Mouse (Mus musculus): ENCODE results near the gene Rab3c.

Gene Rab3c

DNA sequence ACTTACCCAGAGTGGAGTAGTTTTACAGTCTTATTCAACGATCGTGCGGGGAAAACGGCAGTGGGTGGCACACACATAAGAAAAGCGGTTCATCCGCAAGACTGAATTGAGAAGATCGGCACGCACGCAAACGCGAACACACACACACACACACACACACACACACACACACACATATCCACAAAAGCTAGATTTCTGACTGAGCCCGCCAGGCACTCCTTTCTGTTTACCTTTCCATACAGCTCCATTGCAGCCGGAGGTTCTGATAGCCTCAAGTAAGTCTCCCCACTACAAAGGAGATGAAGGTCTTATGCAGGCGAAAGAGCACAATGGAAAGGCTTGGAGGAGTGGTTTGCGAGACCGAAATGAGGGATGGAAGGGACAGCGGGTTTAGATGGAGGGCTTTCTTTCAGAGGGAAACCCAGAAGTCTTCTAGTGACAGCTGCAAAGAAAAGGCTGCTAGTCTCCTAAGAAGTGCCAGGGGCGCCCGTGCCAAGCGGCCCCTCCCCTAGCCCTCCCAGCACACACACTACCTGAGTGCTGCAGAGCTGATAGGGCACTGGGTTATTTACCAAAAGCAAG lies at the start of gene Rab3c:
Rab3c (minus strand) TSS at position 434 of the 582 bp plus-strand sequence.
- DNase-seq = peak in 1 of 2 experiments; percentile 1

DNA sequence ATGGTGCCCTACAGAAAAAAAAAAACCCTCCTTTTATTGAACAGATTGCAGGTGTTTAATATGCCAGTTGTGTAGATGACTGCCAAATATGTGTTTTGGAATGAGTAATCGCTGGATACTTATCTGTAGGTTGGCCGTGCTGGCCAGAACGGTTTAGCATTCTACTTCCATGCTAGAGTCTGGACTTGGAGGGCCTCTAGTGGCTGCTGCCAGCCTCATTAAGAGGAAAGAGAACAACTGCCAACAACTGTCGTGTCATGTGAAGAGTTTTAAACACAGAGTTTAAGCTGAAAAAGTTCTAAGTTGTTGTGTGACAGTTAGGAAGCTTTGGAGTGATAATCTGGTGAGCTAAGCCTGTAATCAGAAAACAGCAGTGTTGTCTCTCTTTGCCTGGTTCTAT lies 38.0 kb upstream of the Rab3c start:
- DNase-seq = peak; percentile 1 to 8

DNA sequence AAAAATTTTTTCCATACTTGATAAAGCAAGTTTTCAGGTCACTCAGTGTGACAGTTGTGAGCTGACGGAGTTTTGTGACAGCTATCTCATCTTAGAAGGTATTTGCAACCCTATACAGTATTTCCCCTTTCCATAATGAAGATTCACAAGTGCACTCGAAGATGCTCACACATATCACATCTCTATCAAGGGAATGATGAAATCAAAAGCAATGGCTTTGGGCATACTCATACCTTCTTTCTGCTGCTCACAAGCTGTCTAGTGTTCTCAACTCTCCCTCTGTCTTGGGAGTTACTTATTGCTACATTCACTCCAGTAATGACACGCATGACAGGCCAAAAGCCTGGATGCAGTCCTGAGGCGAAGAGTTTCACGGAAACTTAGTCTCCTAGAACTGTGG lies 26.4 kb upstream of the Rab3c start:
- DNase-seq = no peak

DNA sequence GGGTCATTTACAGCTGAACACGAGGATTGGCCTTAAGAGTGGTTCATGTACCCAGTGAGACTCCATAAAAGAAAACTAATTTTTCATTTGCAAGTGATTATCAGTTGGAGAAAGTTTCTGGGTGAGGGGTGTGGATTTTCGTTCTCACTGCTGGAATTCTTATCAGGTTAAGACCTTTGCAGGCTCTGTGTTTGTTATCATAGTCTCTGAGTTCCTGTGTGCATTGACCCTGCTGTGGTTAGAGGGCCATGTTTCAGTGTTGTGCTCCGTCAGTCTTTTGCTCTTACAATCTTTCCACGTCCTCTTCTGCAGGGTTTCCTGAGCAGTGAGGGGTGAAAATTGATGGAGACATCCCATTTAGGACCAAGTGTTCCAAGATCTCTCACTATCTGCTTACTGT lies 16.3 kb upstream of the Rab3c start:
- DNase-seq = no peak

DNA sequence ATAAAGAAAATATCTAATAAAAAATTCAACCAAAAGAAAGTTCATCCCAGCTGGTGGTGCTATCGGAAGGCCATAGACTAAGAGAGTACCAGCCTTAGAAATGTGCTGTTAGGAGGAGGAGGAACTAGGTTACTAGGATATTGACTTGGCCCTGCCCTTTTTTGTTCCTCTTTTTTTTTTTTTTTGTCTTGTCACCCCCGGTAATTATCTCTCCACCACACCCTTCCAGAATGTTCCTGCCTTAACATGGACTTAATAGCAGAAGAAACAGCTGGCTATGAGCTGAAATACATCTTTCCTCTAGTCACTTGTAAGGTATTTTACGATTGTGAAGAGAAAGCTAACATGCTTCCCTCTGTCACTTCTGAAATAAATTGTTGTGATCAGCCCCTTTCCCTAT lies 7.7 kb upstream of the Rab3c start:
- no peak for DNase-seq

DNA sequence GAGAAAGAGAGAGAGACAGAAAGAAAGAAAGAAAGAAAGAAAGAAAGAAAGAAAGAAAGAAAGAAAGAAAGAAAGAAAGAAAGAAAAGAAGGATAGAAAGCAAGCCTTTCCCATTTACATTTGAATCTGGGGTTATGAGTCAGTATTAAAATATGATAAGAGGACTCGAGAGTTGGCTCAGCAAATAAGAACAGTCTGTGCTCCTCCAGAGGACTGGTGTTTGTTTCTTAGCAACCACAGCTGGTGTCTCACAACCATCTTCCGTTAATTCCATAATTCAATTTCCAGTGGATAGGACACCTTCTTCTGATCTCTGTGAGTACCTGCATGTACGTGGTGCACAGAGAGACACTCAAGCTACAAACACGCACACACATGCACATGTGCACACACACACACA lies 3.0 kb upstream of the Rab3c start:
- DNase-seq = no peak

DNA sequence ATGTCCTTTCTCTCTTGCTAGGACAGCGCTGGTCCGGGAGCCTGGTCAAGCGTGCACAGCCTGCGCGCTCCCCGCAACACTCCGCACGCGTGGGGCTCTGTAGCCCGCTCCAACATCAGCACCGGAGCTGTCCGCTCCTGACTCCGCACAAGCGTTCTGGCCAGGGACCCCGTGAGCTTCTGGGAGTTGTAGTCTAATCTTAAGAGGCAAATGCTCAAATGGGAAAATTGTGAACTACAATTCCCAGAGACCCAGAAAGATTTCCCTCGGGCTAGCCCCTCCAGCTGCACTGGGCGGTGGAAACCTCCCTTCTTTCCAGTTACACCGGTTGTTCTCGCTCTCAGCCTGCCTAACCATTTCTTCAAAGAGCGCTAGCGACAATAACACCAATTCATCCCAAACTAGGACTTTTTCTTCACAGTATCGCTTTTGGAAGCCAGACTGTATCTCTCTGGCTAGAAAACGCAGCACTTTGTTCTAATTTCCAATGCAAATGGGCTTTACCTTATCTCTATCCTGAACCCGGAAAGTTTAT lies 701 bp downstream of the Rab3c start:
- peak; percentile 6 to 55 for DNase-seq

DNA sequence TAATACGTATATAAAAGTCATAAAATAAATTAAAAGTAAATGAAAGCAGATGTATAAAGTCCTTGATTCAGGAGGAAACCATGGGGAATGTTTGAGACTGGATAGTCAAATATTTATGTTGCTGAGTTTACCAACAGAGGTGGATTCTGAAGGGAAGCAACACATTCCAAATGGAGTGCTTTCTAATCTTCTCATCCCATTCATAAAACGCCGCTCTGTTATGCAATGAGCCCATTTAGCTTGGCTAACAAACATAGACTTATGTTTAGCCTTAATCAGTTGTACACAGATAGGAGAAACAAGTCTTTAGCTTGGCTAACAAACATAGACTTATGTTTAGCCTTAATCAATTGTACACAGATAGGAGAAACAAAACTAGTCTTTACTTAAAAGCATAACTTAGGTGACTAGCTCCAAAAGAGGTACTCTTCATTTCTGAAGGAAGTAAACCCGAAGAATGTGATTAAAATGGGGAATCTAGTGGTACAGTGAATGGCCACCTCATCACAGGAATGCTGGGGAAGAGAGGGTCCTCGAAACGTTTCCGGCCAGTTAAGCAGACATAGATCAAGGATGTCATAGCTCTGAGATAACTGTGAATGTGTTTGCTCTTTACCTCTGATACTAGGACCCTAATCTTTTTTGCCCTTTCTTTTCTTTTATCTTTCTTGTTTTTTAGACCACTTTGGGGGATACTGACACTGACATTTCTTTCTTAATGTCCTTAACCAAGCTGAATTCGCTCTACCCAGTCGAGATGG lies 1.6 kb downstream of the Rab3c start:
- DNase-seq = no peak

DNA sequence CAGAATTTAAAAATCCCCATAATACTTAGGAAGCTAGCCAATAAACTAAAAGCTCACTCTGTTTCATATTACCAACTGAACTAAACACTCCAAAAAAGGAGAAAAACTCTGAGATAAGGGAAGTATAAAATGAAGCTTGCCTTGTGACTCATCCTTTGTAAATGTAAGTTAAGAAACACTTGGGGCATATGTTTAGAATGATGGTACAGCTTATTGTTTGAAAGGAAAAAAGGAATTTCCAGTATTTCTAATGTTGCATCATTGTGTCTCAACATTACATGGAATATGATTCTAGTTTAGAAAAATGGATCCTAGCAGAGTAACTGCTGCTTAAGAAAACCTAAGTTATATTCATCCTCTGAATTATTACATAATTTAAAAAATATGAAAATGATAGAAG lies 3.1 kb downstream of the Rab3c start:
- no peak for DNase-seq

DNA sequence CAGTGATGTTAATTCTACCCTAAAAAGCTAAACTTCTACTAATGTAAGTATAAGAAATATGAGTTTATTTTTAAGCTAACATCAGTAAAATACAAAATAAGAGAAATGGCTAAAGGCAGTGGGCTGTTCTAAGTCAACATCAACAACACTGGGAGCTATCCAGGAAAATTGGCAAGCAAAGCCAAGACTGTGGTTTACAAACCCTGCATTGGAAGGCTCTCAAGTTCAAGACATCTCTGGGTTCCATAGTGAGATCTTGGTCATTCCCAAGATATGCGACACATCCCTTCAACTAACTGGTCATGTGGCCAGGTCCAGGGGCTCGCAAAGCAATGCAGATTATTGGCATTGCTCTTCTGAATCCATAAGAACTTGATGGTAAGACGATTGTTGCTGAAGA lies 5.3 kb downstream of the Rab3c start:
- DNase-seq = no peak

DNA sequence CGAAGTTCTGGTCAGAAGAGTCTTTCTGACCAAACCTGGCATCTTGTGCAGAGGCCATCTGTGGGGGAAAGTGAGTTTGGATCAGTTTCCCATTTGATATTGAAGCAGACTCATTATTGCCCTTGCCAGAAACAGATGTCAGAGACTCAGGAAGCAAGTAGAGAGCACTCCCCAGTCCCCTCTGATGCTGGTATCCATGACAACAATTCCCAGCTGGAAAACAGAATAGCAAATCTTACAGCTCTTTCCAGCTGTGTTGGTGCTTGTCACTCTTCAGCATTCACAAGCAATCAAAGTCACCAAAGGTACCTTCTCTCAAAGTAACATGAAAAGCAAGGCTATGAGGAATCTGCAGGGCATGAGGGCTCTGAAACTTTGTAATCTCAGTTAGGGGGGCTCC lies 20.1 kb downstream of the Rab3c start:
- no peak for DNase-seq

DNA sequence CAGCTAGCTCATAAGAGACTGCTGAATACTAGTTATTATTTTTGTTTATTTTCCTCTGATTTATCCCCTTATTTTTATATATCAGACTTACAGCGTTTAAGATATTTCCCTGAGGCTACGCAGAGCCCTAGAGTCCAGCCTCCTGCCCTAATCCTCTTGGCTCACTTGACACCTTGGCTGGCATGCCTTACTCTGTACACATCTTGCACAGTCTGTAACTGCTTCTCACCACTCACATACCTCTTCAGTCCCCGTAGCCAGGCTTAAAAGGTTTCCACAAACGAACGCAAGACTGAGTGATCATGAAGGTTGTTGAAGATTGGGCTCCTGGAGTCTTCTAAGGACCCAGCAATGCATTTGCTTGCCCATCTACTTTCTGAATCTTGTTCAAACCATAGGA lies 29.3 kb downstream of the Rab3c start:
- no peak for DNase-seq

DNA sequence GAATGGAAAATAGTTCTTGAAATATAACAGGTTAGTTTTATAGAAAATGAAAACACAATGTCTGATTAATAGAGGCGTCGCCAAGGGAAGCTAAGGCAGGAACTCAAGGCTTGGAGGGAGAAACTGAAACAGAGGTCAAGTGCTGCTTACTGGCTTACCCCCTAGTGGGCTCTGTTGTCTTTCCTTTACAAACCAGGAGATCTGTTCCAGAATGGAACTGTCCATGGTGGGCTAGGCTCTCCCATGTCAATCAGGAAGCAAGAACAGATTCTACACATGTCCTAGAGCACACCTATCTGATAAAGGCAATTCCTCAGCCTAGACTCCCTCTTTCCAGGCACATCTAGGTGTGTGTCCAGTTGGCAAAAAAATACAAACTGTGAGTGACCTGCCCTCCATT lies 32.3 kb downstream of the Rab3c start:
- DNase-seq = no peak

DNA sequence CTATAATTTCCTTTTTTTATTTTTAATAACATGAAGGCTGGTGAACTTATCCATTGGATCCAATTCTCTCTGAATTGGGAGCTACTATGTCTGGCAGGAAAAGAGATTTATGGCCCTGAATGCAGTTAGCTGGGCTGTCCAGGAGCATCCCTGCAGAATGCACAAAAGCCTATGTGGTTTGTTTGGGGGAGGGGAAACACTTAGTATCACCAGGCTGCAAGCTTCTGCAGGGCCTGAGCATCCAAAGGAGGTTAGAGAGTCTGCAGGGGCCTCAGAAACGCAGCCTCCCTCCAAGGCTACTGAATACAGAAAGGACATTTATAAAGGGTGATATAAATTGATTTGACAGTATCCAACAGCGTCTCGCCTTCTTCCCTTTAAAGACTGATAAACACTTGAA lies 41.8 kb downstream of the Rab3c start:
- DNase-seq = no peak

DNA sequence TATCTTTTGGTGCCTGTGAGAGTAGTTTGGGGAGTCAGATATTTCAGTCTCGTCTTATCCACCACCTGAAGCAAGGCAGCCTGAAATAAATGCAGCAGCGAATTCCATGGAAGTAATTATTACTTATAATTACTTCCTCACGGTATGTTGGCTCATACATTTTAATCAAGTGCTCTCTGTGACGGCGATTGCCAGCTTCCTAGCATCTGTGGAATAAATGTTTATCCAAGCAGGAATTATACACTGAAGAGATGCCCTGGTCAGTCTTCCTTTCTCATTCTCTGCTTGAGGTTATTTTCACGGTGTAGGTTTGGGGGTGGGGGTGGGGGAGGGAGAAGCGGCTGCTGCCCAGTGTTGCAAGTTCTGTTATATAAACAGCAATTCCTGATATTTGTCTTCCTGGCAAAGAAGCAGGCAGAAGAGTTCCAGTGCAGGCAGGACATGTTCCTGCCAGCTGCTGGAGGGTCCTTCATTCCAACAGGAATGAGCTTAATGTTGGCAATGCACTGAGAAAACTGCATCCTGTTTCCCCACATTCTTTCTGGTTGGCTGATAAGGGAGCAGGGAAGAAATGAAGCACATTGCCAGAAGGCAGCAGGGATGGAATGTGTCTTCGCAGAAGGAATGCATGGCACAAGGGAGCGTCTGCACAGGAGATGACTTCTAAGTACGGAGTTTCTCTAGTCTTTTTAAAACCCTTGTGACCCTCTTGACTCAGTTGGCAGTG lies 43.4 kb downstream of the Rab3c start:
- peak in 1 of 2 experiments; percentile 1 for DNase-seq

DNA sequence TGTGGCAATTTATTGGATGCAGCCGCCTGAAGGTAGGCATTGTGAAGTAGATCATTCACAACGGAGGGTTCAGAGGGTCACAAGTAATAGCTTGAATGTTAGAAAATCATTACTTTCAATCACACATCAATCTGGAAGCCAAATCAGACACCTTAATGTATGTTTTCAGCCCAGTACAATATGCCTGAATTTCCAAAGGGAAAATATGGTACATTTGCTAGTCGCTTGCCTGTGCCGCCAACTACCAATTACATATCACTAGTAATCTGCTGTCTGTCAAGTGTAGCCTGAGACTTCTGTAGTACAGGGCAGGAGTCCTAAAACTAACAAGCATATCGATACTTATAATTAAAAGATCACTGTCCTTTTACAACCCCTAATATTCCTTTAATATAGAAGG lies 47.4 kb downstream of the Rab3c start:
- DNase-seq = no peak

DNA sequence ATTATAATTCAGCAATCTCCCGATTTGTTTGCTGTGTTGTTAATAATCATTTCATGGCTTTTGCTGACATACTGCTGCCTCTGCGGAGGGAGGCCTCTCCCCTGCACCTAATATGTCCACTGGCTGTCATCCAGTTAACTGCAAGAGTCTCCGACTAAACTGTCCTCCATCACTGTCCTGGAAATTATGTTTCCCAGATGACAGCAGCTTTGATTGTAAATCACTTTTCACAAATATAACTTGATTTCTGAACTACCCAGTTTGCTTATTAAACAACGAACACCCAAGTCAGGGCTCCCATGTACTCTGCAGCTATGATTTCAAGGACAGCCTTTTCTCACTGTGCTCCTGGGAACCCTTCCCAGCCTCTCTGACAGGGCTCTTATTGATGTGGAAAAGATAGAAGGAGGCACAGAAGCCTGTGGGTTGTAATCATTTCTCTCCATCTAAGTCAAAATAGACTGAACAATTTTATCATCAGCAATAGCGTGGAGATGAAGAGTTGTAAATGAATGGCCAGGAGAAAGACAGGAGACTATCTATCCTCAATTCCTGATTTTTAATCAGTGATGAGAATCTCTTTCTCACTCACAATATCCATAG lies 49.6 kb downstream of the Rab3c start:
- no peak for DNase-seq

DNA sequence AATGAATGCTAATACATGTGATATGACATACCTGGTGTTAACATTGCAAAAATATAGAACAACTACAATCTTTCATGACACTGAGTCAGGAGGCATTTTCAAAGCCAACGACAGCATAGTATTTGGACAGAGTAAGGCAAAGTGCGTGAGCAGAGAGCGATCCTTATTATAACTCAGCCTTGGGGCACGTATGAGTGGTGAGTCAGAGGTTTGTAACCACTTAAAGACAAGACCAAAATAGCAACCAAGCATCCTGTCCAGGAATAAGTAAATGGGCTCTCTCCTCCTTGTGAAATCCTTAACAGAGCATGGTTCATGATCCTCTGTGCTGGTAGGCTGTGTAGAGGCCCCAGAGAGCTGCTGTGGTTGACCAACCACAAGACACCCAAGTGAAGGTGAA lies 50.8 kb downstream of the Rab3c start:
- no peak for DNase-seq

DNA sequence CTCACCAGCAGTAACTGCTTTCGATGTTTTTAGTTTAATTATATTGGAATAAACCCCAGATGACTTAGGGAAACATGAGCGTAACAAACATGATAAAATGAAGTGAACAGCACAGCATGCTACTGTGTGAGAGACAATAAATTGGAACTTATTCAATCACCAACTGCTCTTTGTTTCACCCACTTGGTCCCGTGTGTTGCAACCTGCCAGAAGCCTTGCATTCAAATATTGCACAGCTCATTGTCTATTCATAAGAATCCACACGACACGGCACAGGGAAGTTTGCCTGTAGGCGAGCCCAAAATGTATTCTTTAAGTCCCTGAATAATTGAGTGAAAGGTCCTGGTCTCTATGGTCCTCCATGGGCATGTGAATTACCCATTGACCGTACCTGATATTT lies 61.6 kb downstream of the Rab3c start:
- no peak for DNase-seq

DNA sequence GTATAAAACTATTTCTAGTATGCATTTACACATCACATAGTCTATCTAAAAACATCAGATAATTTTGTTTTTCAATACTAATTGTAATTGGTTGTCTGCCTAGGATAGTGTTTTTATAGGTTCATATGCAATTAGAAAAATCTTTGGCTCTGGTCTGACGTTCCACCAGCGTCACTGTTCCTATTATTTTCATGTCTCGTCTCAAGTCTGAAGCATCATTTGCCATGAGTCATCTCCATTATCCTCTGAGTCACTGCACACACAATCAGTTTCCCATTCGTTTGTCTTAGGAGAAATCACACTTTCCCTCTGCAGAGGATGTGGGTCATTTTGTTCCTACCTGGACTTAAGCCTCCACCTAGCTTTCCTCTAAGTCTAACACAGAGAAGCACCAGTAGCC lies 62.3 kb downstream of the Rab3c start:
- DNase-seq = no peak

DNA sequence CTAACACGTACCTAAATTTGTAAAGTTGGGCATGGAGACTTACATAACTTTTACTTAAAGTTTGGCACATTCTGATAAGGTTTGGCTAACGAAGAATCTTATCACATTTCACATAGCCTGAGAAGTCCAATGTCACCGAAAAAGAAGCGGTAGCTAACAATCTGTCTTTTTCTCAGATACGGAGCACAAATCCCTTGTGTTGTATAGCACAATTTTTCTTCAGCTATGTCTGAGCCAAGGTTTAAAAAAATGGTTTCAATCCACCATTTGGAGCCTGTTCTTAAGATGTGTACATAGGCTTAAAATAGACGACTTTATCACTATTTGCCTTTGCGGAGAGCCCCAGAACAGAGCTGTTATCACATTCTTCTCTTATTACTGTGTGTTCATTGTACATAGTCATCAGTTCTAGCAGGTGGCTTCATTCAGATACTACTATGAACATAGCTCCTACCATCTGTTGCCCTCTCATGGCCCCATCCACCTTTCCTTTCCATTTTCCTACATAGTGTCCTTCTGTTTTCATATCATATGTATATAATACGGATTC lies 69.2 kb downstream of the Rab3c start:
- DNase-seq = no peak

DNA sequence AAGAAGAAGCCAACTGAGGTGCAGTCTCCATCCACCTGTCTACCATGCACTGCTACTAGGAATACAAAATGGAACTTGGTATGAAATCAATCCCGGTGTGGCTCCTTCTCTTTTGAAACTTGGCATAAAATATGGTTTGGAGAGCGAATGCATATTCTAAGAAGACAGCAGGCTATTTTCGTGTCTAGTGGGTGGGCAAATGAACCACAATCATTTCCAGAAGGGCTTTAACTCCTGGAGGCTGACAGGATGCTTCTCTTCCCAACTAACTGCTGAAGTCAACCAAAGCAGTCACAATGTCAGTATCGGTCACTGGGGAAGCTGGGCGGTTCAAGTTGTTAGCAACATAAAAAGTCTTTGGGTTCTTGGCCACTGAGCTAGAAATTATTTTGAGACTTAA lies 81.9 kb downstream of the Rab3c start:
- no peak for DNase-seq

DNA sequence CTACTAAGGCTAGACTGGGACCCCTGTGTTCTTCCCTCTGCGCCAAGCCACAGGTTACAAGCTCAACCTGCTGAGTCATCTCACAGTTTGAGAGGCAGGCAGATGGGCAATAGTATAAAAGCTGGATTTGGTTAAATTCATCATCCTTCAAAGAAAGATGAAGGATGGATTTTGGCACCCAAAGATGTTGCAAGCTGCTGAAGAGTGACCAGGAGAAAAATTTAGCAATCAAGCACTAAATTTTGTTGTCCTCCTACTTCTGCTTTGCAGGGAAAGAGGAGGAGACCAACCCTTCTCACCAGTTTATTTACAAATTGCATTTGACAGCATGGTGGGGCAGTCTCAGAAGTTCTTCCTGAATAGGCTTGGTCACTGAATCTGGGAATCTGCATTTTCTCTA lies 90.8 kb downstream of the Rab3c start:
- no peak for DNase-seq

All from kidney, postnatal 36 days (tissue).